Mouse (Mus musculus): ENCODE measurements around the gene Parp6.

The Parp6 gene

DNA sequence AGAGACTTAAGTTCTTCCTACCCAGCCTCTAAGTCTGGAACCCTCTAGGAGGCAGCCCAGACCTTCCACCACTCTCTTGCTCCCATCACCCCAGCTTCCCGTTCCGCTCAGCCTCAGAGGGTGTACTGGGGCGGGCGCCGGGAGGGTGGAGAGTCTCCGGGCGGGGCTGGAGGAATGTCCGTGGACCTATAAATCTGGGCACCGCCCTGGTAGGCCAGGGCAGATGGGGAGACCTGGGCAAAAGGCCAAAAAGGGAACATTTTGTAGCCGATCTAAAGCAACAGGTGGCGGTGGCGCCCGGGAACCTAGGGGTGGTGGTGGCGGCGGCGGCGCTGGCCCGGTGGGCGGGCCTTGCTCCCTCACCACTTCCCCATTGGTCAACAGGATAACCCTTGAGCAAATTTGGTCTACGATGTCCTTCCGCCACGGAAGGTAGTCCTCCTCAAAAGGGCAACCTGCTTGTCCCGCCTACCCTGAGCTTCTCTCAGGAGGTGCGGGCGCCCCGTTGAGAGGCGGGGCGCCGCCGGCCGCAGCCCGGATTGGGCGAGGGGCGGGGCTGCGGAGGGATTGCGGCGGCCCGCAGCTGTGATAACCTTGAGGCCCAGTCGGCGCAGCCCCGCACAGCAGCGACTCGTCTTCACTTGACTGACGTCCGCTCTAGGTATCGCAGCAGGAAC is 39.0 kb downstream of the Parp6 start, which contains the start of gene Pkm:
TSS of gene Pkm (plus strand) at position 411 of the 677 bp plus-strand sequence.
- peak; percentile 83 for DNase-seq (ENCODE audit: low spot score)

GRCm38 (mm10) chr9:59656635-59657617 is 39.8 kb downstream of the Parp6 start:
- DNase-seq (ENCODE audit: low spot score) = no peak

DNA sequence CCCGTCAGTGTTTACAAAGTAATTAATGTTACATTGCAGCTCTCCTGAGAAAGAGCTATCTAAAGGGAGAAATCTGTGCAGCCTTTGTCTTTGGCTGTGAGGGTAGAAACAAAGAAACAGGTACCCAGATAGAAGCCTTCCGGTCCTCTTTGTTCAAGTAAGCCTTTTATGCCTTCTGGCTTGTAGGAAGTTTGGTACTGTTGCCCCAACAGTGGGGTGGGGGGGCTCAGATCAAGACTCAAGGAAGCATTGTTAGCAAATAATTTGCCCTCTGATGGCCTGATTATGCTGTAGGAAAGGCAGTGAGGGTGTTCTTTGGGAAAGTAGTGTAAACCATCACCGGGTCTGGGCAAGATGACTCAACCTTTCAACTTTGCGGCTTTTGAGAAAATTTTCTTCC is 41.1 kb downstream of the Parp6 start:
- no peak for DNase-seq (ENCODE audit: low spot score)

- peak; percentile 52 for DNase-seq (ENCODE audit: low spot score)
Observed at GRCm38 (mm10) chr9:59659036-59660026, 42.2 kb downstream of the Parp6 start.

GRCm38 (mm10) chr9:59660421-59660820 is 43.3 kb downstream of the Parp6 start:
- DNase-seq (ENCODE audit: low spot score) = no peak

GRCm38 (mm10) chr9:59661298-59661975 is 44.4 kb downstream of the Parp6 start:
- DNase-seq (ENCODE audit: low spot score) = no peak

DNA sequence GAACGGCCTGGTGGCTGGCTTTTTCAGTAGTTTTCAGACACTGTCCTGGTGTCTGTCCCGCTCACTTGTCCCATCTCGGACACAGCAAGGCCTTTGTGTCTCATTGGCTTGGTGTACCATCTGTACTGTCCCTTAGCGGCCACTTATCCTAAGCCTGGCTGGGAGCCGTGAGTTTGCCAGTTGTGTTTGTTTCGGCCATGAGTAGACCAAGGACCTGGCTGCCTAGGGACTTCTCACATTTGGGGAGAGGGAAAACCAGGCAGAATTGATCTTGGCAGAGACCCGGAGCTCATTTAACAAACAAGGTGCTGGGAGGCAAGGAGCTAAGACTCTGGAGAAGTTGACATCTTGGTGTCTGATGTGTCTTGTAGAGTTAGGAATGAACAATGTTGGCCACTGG is 46.1 kb downstream of the Parp6 start:
- DNase-seq (ENCODE audit: low spot score) = no peak

- no peak for DNase-seq (ENCODE audit: low spot score)
Observed at GRCm38 (mm10) chr9:59663957-59664356, 46.9 kb downstream of the Parp6 start.

GRCm38 (mm10) chr9:59664664-59665256 is 47.7 kb downstream of the Parp6 start:
- no peak for DNase-seq (ENCODE audit: low spot score)

DNA sequence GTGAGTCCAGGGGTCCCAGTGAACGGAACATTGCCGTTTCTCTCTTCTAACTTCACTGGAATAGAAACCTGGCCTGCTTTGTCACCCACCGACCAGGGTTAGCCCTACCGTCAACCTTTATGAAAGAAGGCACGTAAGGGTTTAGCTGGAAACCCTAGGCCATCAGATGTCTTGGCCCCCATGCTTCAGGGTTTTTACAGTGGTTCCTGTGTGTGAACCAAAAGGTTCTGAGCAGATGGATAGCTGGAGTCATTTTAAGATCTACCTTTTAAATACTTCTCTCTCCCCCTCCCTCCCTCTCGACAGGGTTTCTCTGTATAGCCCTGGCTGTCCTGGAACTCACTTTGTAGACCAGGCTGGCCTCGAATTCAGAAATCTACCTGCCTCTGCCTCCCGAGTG is 48.9 kb downstream of the Parp6 start:
- DNase-seq (ENCODE audit: low spot score) = no peak

- no peak for DNase-seq (ENCODE audit: low spot score)
Observed at GRCm38 (mm10) chr9:59666813-59667212, 49.7 kb downstream of the Parp6 start.

DNA sequence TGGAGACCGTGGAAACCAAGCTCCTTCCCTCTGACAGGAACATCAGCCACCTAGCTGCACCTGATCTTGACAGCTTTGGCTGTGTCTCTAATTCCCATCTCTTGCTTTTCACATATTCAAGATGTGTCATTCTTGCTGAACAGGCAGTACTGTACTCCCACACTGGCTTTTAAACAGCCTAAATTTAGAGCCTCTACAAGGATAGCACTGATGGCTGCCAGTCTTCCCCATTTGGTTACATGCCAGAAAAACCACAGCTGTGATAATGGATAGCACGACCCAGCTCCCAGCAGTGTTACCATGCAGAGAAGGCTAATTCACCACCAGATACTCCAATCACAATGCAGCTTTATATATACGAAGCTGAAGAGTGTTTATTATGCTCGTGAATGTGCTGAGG is 50.2 kb downstream of the Parp6 start:
- DNase-seq (ENCODE audit: low spot score) = no peak

GRCm38 (mm10) chr9:59667904-59668303 is 50.8 kb downstream of the Parp6 start:
- no peak for DNase-seq (ENCODE audit: low spot score)

DNA sequence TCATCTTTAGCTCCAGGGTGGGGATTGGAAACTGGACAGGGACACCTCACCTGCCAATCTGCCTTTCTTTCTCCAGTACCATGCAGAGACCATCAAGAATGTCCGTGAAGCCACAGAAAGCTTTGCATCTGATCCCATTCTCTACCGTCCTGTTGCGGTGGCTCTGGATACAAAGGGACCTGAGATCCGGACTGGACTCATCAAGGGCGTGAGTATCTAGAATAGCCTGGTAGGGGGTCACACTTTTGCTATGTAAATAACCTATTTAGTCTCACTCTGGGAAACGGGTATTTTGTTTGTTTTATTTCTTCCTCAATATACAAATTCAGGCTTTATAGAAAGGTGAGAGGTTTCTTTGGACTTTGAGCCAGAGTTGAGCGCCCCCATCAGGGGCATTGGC is 51.4 kb downstream of the Parp6 start:
- DNase-seq (ENCODE audit: low spot score) = no peak

GRCm38 (mm10) chr9:59669172-59669571 is 52.1 kb downstream of the Parp6 start:
- no peak for DNase-seq (ENCODE audit: low spot score)

GRCm38 (mm10) chr9:59672195-59672894 is 55.3 kb downstream of the Parp6 start:
- DNase-seq (ENCODE audit: low spot score) = no peak

DNA sequence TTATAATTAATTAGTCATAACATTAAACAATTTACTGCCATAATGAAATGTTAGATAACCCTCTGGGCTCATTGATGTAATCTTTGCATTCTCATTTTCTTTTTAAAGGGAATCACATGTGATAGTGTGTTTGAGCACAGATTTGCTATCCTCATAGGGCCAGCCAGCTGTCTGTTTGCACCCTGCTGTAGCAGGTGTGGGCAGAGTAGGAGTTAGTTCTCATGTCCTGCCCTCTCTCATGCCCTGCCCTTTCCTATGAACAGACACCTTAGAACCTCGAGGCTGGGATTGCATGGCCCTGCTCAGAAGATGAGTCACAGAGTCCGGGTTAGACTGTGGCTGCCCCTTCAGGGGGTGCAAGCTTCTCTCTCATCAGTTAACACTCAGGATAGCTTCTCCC is 56.3 kb downstream of the Parp6 start:
- no peak for DNase-seq (ENCODE audit: low spot score)

DNA sequence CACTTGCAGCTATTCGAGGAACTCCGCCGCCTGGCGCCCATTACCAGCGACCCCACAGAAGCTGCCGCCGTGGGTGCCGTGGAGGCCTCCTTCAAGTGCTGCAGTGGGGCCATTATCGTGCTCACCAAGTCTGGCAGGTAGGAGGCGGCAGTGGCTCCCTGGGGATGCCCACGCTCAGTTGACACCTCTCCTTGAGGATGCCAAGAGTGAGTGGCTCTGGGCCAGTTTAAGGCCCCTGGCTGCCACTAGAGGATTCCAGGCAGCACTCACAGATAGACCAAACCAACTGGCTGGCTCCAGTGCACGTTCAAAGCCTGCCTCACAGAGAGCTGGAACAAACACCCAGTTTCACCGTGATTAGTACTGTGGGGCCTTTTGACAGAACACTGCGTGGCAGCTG is 58.5 kb downstream of the Parp6 start:
- DNase-seq (ENCODE audit: low spot score) = no peak

GRCm38 (mm10) chr9:59678313-59678712 is 61.2 kb downstream of the Parp6 start:
- DNase-seq (ENCODE audit: low spot score) = no peak
